Mouse (Mus musculus): ENCODE results near the gene Por. TPM values are rescaled to one million over a fixed set of nuclear protein-coding genes. Genes with fewer than 3 reads are reported as not detected.

Por gene
- total RNA-seq, 1 experiment: 125 TPM

GRCm38 (mm10) chr5:135751595-135751994 is 81.8 kb downstream of the Por start:
- TF ChIP-seq ZC3H11A (IDR thresholded peaks at IDR 0.05; ENCODE audit: borderline replicate concordance, low read depth, low read length): no peak
- no peak for TF ChIP-seq ZNF384 (IDR thresholded peaks at IDR 0.05; ENCODE audit: low read depth, low read length)
- no peak for TF ChIP-seq MAFK (IDR thresholded peaks at IDR 0.05; ENCODE audit: insufficient read depth, low read depth, low read length)
- TF ChIP-seq HCFC1 (IDR thresholded peaks at IDR 0.05; ENCODE audit: borderline replicate concordance, insufficient read depth, low read length): no peak
- no peak for TF ChIP-seq CHD2 (IDR thresholded peaks at IDR 0.05; ENCODE audit: low read depth, low read length)
- Histone ChIP-seq H3K4me3 (ENCODE audit: insufficient read depth in 1 of 2, low read depth in 1 of 2, low read length in 2 of 2, poor library complexity in 1 of 2, severe bottlenecking in 1 of 2) (no peak overlapping the region), H3K36me3 (ENCODE audit: control insufficient read depth, insufficient read depth, low read length, poor library complexity, severe bottlenecking) (no peaks in the 10 kb centered on the region), H3K27ac (ENCODE audit: insufficient read depth, low read depth, low read length, poor library complexity, severe bottlenecking) (no peak overlapping the region), H3K9me3 (ENCODE audit: control insufficient read depth, insufficient read depth, low read depth, low read length) (no peaks in the 10 kb centered on the region), H3K9ac (ENCODE audit: insufficient read depth, low read depth, low read length, poor library complexity, severe bottlenecking) (no peak overlapping the region), H3K4me1 (ENCODE audit: control insufficient read depth in 2 of 2, insufficient read depth in 2 of 2, low read length in 2 of 2, poor library complexity in 1 of 2) (no peaks in the 10 kb centered on the region)
- in situ Hi-C loops (cut with MboI; ENCODE audit: low sequenced_read_pairs in 2 of 2, unreplicated experiment in 2 of 2): loop anchor here in 1 of 2 experiments (25.0 kb wide), 1 partner anchor 339 kb away; no protein-coding TSS in a partner anchor
- DNase-seq (ENCODE audit: low read depth, low spot score): no peak

- Histone ChIP-seq H3K36me3 (ENCODE audit: control insufficient read depth, insufficient read depth, low read length, poor library complexity, severe bottlenecking) (no peaks in the 10 kb centered on the region), H3K4me3 (ENCODE audit: insufficient read depth in 1 of 2, low read depth in 1 of 2, low read length in 2 of 2, poor library complexity in 1 of 2, severe bottlenecking in 1 of 2) (no peak overlapping the region), H3K27ac (ENCODE audit: insufficient read depth, low read depth, low read length, poor library complexity, severe bottlenecking) (no peak overlapping the region), H3K4me1 (ENCODE audit: control insufficient read depth in 2 of 2, insufficient read depth in 2 of 2, low read length in 2 of 2, poor library complexity in 1 of 2) (no peaks in the 10 kb centered on the region), H3K9me3 (ENCODE audit: control insufficient read depth, insufficient read depth, low read depth, low read length) (no peaks in the 10 kb centered on the region), H3K9ac (ENCODE audit: insufficient read depth, low read depth, low read length, poor library complexity, severe bottlenecking) (no peak overlapping the region)
- in situ Hi-C loops (cut with MboI; ENCODE audit: low sequenced_read_pairs in 2 of 2, unreplicated experiment in 2 of 2): loop anchor here (10.0 to 25.0 kb wide), 3 partner anchors 147 to 357 kb away; no protein-coding TSS in a partner anchor
- TF ChIP-seq ZNF384 (IDR thresholded peaks at IDR 0.05; ENCODE audit: low read depth, low read length) (no peak), ZC3H11A (IDR thresholded peaks at IDR 0.05; ENCODE audit: borderline replicate concordance, low read depth, low read length) (no peak), CHD2 (IDR thresholded peaks at IDR 0.05; ENCODE audit: low read depth, low read length) (no peak), MAFK (IDR thresholded peaks at IDR 0.05; ENCODE audit: insufficient read depth, low read depth, low read length) (no peak), HCFC1 (IDR thresholded peaks at IDR 0.05; ENCODE audit: borderline replicate concordance, insufficient read depth, low read length) (no peak)
- DNase-seq (ENCODE audit: low read depth, low spot score): no peak
Measured at GRCm38 (mm10) chr5:135761881-135762280, 92.0 kb downstream of the Por start.

- in situ Hi-C loops (cut with MboI; ENCODE audit: low sequenced_read_pairs in 2 of 2, unreplicated experiment in 2 of 2): loop anchor here (10.0 to 25.0 kb wide), 3 partner anchors 149 to 359 kb away; no protein-coding TSS in a partner anchor
- Histone ChIP-seq H3K9ac (ENCODE audit: insufficient read depth, low read depth, low read length, poor library complexity, severe bottlenecking) (no peak overlapping the region), H3K4me3 (ENCODE audit: insufficient read depth in 1 of 2, low read depth in 1 of 2, low read length in 2 of 2, poor library complexity in 1 of 2, severe bottlenecking in 1 of 2) (no peak overlapping the region), H3K27ac (ENCODE audit: insufficient read depth, low read depth, low read length, poor library complexity, severe bottlenecking) (no peak overlapping the region), H3K9me3 (ENCODE audit: control insufficient read depth, insufficient read depth, low read depth, low read length) (no peaks in the 10 kb centered on the region), H3K36me3 (ENCODE audit: control insufficient read depth, insufficient read depth, low read length, poor library complexity, severe bottlenecking) (no peaks in the 10 kb centered on the region), H3K4me1 (ENCODE audit: control insufficient read depth in 2 of 2, insufficient read depth in 2 of 2, low read length in 2 of 2, poor library complexity in 1 of 2) (no peaks in the 10 kb centered on the region)
- TF ChIP-seq HCFC1 (IDR thresholded peaks at IDR 0.05; ENCODE audit: borderline replicate concordance, insufficient read depth, low read length) (no peak), ZC3H11A (IDR thresholded peaks at IDR 0.05; ENCODE audit: borderline replicate concordance, low read depth, low read length) (peak; percentile 99), ZNF384 (IDR thresholded peaks at IDR 0.05; ENCODE audit: low read depth, low read length) (no peak)
- peak; percentile 69 for DNase-seq (ENCODE audit: low read depth, low spot score)
Measured at GRCm38 (mm10) chr5:135763526-135763925, 93.7 kb downstream of the Por start.

GRCm38 (mm10) chr5:135764971-135765370 is 95.1 kb downstream of the Por start:
- TF ChIP-seq CHD2 (IDR thresholded peaks at IDR 0.05; ENCODE audit: low read depth, low read length) (no peak), HCFC1 (IDR thresholded peaks at IDR 0.05; ENCODE audit: borderline replicate concordance, insufficient read depth, low read length) (no peak), ZNF384 (IDR thresholded peaks at IDR 0.05; ENCODE audit: low read depth, low read length) (no peak), ZC3H11A (IDR thresholded peaks at IDR 0.05; ENCODE audit: borderline replicate concordance, low read depth, low read length) (no peak), MAFK (IDR thresholded peaks at IDR 0.05; ENCODE audit: insufficient read depth, low read depth, low read length) (no peak)
- H3K27ac ChIP-seq (ENCODE audit: insufficient read depth, low read depth, low read length, poor library complexity, severe bottlenecking): no peak overlapping the region
- no peak overlapping the region for H3K4me3 ChIP-seq (ENCODE audit: insufficient read depth in 1 of 2, low read depth in 1 of 2, low read length in 2 of 2, poor library complexity in 1 of 2, severe bottlenecking in 1 of 2)
- no peaks in the 10 kb centered on the region for H3K9me3 ChIP-seq (ENCODE audit: control insufficient read depth, insufficient read depth, low read depth, low read length)
- no peak for DNase-seq (ENCODE audit: low read depth, low spot score)
- H3K36me3 ChIP-seq (ENCODE audit: control insufficient read depth, insufficient read depth, low read length, poor library complexity, severe bottlenecking): no peaks in the 10 kb centered on the region
- no peaks in the 10 kb centered on the region for H3K4me1 ChIP-seq (ENCODE audit: control insufficient read depth in 2 of 2, insufficient read depth in 2 of 2, low read length in 2 of 2, poor library complexity in 1 of 2)
- H3K9ac ChIP-seq (ENCODE audit: insufficient read depth, low read depth, low read length, poor library complexity, severe bottlenecking): no peak overlapping the region
- in situ Hi-C loops (cut with MboI; ENCODE audit: low sequenced_read_pairs in 2 of 2, unreplicated experiment in 2 of 2): loop anchor here (10.0 to 25.0 kb wide), 3 partner anchors 150 to 360 kb away; no protein-coding TSS in a partner anchor
